Mouse (Mus musculus): ENCODE measurements around the gene Knstrn. TPM values are rescaled to one million over a fixed set of nuclear protein-coding genes. Genes with fewer than 3 reads are reported as not detected.

The Knstrn gene
- 113 and 119 TPM in 2 replicates for polyA plus RNA-seq (2015; fragmentation: Nextera tagmentation; extraction: Ambion mirVana)

DNA sequence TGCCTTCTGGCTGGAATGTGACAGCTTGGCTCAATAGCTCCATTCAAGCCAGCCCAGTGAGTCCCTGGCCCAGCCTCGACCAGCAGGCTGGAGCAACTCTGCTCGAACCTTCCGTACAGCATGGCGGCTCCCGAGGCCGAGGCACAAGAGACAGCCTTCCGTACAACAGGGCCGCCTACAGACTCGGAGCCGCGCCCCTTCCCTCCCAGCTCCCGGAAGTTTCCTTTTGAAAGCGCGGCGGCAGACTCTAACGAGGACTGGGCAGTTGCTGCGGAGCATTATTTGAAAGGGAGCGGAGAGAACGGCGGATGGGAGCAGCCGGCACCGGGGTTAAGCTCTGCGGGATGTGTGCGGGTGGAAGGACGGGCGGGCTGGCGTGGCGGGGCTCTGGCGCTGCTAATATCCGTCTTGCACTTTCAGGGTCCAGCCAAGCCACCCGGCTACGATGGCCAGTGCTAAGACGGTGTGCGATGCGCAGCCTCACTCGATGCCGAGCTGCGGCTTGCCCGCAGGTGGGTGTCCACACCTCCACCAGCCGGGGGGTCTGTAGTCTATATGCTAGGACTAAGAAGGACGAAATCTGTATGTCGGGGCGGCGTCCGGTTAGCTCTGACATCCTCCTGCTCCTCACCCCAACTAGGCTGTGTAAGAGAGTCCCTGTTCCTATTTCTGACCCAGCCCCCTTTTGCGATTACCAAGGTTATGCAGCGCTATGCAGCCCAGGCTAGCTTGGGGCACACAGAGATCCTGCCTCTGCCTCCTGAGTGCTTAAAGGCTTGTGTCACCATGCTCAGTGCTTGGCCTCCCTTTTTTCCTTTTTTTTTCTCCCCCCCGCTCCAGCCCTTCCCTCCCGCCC, at the start of gene Knstrn:
Gene Knstrn, plus strand, starts transcription at position 23 of the 856 bp plus-strand sequence.
- H3K9me3 ChIP-seq (ENCODE audit: low read length) = peaks cover 2% of the 10 kb centered on the region; the same call in 1 of the 2 replicates
- H3K27me3 ChIP-seq (ENCODE audit: insufficient read depth, low read length) = 0 out of 2 replicates have a peak, but pooled peaks cover 2% of the 10 kb centered on the region
- ATAC-seq (ENCODE audit: low FRiP score, low TSS enrichment) = peak; percentile 96
- H3K27ac ChIP-seq (ENCODE audit: low read length) = peak within 1 kb of the TSS; percentile 47; the same call in 1 of the 2 replicates
- WGBS = under 1% methylated on average over 49 of the region's 49 CpGs
- peak within 1 kb of the TSS; percentile 73 for H3K4me3 ChIP-seq (ENCODE audit: low read length)
- peaks cover 11% of the 10 kb centered on the region; the same call in 1 of the 2 replicates for H3K4me1 ChIP-seq (ENCODE audit: insufficient read depth, low read length)
- H3K36me3 ChIP-seq (ENCODE audit: insufficient read depth, low read length) = peaks cover 22% of the 10 kb centered on the region
- H3K4me2 ChIP-seq (replicated peaks; ENCODE audit: low read depth, low read length) = peak within 1 kb of the TSS; percentile 73
- H3K9ac ChIP-seq (replicated peaks; ENCODE audit: low read length) = peak within 1 kb of the TSS; percentile 78

DNA sequence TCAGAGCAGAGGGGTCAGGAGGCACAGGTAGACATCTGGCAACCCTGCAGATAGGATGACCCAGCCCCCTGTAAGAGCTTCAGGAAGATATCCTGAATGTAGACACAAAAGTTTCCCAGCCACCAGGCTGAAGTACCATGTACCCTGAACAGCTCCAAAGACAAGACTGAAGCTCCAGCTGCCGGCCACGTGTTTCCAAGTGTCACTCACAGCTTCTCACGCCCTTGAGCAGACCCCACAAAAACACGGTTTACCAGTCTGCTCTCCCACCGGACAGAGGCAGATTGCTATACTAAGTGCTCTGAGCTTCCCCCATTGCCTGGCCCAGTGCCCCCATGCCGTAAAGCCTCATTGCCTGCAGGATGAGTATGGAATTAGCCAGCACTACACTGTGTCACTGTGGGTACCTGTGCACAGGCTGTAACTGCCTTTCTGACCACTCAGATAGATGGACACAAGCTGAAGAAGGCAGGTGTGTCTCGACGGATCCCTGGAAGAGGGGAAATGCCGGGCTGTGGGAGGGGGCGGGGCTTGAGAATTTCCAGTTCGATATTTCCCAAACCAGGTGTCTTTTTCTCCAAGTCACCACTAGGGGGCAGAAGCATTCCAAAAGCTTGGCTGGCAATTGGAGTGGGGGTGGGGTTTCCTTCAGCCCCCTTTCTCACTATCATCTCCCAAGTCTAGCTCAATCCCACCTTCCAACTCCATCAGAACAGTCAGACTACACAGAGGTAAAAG, 49.5 kb upstream of the Knstrn start:
- Histone ChIP-seq H3K4me3 (ENCODE audit: low read length) (no peak overlapping the region), H3K27ac (ENCODE audit: low read length) (no peak overlapping the region), H3K4me2 (replicated peaks; ENCODE audit: low read depth, low read length) (no peak overlapping the region), H3K36me3 (ENCODE audit: insufficient read depth, low read length) (no peaks in the 10 kb centered on the region), H3K27me3 (ENCODE audit: insufficient read depth, low read length) (no peaks in the 10 kb centered on the region), H3K9me3 (ENCODE audit: low read length) (no peaks in the 10 kb centered on the region), H3K4me1 (ENCODE audit: insufficient read depth, low read length) (peaks cover 32% of the 10 kb centered on the region), H3K9ac (replicated peaks; ENCODE audit: low read length) (no peak overlapping the region)
- ATAC-seq (ENCODE audit: low FRiP score, low TSS enrichment) = no peak
- 22% methylated on average over 11 of the region's 11 CpGs for WGBS

DNA sequence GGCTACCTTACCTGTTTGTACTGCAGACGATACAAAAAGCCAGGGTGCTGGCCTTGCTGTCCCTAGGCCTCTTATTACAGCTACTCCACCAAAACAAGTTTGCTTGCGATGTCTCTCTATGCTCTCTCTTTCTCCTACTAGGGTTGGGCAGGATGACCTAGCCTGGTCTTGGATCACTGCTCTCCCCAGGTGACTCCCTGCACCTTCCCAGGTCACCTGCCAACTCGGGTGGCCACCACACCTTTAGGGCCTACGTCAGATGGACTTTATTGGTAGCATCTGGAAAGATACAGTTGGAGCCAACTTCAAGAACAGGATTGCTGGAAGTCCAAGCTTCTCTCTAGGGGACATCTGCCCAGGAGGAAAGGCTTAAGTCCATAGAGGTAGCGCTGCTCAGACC, 48.9 kb upstream of the Knstrn start:
- Histone ChIP-seq H3K27ac (ENCODE audit: low read length) (no peak overlapping the region), H3K27me3 (ENCODE audit: insufficient read depth, low read length) (no peaks in the 10 kb centered on the region), H3K9ac (replicated peaks; ENCODE audit: low read length) (no peak overlapping the region), H3K4me2 (replicated peaks; ENCODE audit: low read depth, low read length) (no peak overlapping the region), H3K36me3 (ENCODE audit: insufficient read depth, low read length) (no peaks in the 10 kb centered on the region), H3K4me3 (ENCODE audit: low read length) (no peak overlapping the region), H3K4me1 (ENCODE audit: insufficient read depth, low read length) (peaks cover 32% of the 10 kb centered on the region), H3K9me3 (ENCODE audit: low read length) (no peaks in the 10 kb centered on the region; the same call in 1 of the 2 replicates)
- ATAC-seq (ENCODE audit: low FRiP score, low TSS enrichment) = no peak
- 73% methylated on average over 5 of the region's 5 CpGs for WGBS

DNA sequence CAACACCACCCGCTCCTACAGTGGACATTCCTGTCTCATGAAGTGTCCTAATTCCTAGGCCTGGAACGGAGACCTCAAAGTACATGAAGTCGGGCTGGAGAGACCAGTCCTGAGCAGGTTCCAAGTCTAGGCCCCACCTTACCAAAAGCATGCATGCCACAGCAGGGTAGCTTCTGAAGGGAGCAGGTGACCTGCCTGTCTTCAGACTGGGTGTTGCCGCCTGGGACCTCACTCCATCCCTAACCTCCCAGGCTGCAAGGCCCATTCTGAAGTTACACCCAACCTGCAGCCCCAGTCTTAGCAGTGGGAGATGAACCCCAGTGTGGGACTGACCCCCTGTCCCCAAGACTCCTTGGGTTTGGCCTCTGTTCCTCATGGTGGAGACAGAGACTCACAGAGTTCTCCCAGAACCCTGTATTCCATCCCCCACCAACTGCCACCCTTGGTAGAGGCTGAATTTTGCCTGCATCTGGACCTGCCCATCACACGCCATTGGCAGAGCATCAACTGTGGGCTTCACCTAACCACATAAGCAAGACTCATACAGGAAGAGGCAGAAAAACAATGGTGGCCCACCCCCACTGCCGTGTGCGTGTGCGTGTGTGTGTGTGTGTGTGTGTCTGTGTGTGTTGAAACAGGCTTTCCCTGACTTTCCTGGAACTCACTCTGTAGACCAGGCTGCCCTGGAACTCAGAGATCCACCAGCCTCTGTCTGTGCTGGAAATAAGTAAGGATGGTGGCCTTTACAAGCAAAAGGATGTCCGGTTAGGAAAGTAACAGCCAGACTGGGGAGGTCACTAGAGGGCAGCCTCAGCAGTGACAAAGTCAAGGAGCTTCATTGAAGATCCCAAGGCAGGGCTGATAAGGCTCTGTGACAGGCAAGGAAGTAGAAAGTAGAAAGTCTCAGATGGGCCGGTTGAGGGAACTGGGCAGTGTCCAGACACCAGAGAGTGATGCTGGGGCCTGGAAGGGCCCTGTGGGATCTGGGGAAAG, 47.5 kb upstream of the Knstrn start:
- no peak for ATAC-seq (ENCODE audit: low FRiP score, low TSS enrichment)
- WGBS = 73% methylated on average over 10 of the region's 10 CpGs

DNA sequence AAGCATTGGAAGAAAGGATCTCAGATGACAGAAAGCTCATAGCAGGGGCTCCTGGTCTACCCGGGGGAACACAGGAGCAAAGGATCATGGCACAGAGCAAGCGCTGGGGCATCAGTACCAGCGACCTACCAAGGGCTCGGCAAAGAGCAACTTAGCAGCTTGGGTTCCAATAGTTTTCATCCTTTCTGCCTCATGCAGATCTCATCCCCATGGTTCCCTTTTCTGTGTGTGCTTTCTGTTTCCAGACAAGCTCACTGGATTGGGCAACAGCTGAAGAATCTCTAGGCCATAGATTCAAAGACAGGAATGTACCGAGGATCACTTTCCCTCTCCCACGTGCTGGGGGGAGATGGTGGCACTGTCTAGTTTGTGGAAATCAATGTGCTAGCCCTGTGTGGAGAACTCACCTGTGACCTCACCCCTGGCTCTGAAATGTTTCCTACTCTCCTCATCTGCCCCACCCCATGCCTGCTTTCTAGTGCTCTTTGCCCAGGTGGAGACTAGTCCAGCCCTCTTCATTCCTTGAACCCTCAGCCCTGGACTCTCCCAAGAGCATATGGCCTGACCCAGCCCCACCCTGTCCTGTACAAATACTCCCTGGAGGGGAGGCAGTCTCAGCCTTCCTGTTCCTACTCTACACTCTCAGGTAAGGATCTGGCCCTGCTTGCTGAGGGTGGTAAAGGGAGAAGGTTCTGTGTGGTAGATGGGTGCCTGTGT, 41.5 kb upstream of the Knstrn start, which contains the start of gene Phgr1:
Gene Phgr1, plus strand, starts transcription at position 612 of the 717 bp plus-strand sequence.
- no peak within 1 kb of the TSS for H3K4me2 ChIP-seq (replicated peaks; ENCODE audit: low read depth, low read length)
- ATAC-seq (ENCODE audit: low FRiP score, low TSS enrichment) = peak; percentile 39; the same call in 1 of the 2 replicates
- 71% methylated on average over 6 of the region's 6 CpGs for WGBS
- no peaks in the 10 kb centered on the region for H3K4me1 ChIP-seq (ENCODE audit: insufficient read depth, low read length)
- no peaks in the 10 kb centered on the region for H3K27me3 ChIP-seq (ENCODE audit: insufficient read depth, low read length)
- H3K9ac ChIP-seq (replicated peaks; ENCODE audit: low read length) = no peak within 1 kb of the TSS
- H3K36me3 ChIP-seq (ENCODE audit: insufficient read depth, low read length) = no peaks in the 10 kb centered on the region
- H3K27ac ChIP-seq (ENCODE audit: low read length) = no peak within 1 kb of the TSS
- no peaks in the 10 kb centered on the region; the same call in 1 of the 2 replicates for H3K9me3 ChIP-seq (ENCODE audit: low read length)
- no peak within 1 kb of the TSS for H3K4me3 ChIP-seq (ENCODE audit: low read length)

More for the DNA sequence above, 47.5 kb upstream of the Knstrn start:
- Histone ChIP-seq H3K36me3 (ENCODE audit: insufficient read depth, low read length) (no peaks in the 10 kb centered on the region), H3K27ac (ENCODE audit: low read length) (no peak overlapping the region), H3K9ac (replicated peaks; ENCODE audit: low read length) (no peak overlapping the region), H3K9me3 (ENCODE audit: low read length) (no peaks in the 10 kb centered on the region; the same call in 1 of the 2 replicates), H3K4me1 (ENCODE audit: insufficient read depth, low read length) (peaks cover 27% of the 10 kb centered on the region), H3K4me3 (ENCODE audit: low read length) (no peak overlapping the region), H3K4me2 (replicated peaks; ENCODE audit: low read depth, low read length) (no peak overlapping the region), H3K27me3 (ENCODE audit: insufficient read depth, low read length) (no peaks in the 10 kb centered on the region)

DNA sequence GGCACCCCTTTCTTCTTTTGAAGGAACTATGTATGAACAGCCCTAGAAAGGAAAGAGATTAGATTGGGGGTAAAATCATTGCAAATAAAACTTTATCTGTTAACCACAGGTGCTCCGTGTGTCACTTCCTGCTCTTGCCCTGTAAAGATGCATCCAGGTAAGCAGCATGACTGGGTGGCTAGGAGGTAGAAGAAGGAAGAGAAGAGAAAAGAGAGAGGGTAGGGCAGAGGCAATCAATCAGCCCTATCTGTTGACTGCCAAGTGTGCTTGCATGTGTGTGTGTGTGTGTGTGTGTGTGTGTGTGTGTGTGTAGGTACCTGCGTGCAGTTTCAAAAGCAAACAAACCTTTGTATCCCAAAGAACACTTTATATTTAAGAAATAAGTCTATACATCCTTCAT, 39.3 kb upstream of the Knstrn start:
- H3K4me2 ChIP-seq (replicated peaks; ENCODE audit: low read depth, low read length) = no peak overlapping the region
- ATAC-seq (ENCODE audit: low FRiP score, low TSS enrichment) = no peak
- no peaks in the 10 kb centered on the region for H3K27me3 ChIP-seq (ENCODE audit: insufficient read depth, low read length)
- no peak overlapping the region for H3K27ac ChIP-seq (ENCODE audit: low read length)
- no peak overlapping the region for H3K9ac ChIP-seq (replicated peaks; ENCODE audit: low read length)
- peaks cover 4% of the 10 kb centered on the region for H3K4me1 ChIP-seq (ENCODE audit: insufficient read depth, low read length)
- H3K4me3 ChIP-seq (ENCODE audit: low read length) = no peak overlapping the region
- H3K36me3 ChIP-seq (ENCODE audit: insufficient read depth, low read length) = no peaks in the 10 kb centered on the region
- 83% methylated on average over 2 of the region's 2 CpGs for WGBS
- no peaks in the 10 kb centered on the region; the same call in 1 of the 2 replicates for H3K9me3 ChIP-seq (ENCODE audit: low read length)

DNA sequence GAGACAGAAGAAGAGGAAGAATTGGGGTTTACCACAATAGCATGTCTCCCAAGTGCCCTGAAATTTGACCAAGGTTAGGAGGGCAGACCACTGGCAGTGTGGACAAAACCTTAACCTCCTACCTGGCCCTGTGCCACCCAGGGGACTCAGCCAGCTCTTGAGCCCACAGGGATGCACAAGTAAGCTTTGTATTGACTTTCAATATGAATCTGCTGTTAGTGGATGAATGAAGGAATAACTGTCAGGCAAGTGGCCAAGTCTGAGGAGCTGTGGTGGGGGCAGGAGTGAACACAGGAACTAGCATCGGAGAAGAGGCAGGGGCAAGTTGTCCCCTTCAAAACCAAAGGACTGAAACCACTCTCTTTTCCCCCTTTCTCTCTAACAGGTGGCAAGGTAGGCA, 38.4 kb upstream of the Knstrn start:
- no peak overlapping the region for H3K27ac ChIP-seq (ENCODE audit: low read length)
- WGBS = 50% methylated on average over 1 of the region's 1 CpGs
- no peak overlapping the region for H3K9ac ChIP-seq (replicated peaks; ENCODE audit: low read length)
- H3K4me2 ChIP-seq (replicated peaks; ENCODE audit: low read depth, low read length) = no peak overlapping the region
- no peak for ATAC-seq (ENCODE audit: low FRiP score, low TSS enrichment)
- no peak overlapping the region for H3K4me3 ChIP-seq (ENCODE audit: low read length)
- H3K9me3 ChIP-seq (ENCODE audit: low read length) = no peaks in the 10 kb centered on the region
- H3K27me3 ChIP-seq (ENCODE audit: insufficient read depth, low read length) = 0 out of 2 replicates have a peak, but pooled peaks cover 4% of the 10 kb centered on the region
- no peaks in the 10 kb centered on the region for H3K36me3 ChIP-seq (ENCODE audit: insufficient read depth, low read length)
- H3K4me1 ChIP-seq (ENCODE audit: insufficient read depth, low read length) = peaks cover 4% of the 10 kb centered on the region

DNA sequence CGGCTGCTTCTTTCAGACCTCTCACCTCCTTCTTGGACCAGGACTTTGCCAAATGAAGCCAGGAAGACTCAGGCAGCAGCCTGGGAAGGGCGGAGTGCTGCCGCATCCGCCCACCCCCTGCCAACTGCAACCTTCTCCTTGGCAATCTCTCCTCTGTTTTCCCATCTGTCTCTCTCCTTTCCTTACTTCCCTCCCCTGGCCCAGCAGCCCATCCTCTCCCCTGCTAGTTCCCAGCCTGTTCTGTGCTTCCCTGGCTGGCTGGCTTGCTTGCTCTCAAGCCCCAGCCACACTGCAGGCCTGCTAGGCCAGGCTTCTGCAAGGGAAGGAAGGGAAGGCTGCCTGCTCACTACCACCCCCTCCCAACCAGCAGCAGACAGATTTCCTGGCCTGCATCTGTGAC, 38.0 kb upstream of the Knstrn start:
- peaks cover 4% of the 10 kb centered on the region for H3K4me1 ChIP-seq (ENCODE audit: insufficient read depth, low read length)
- H3K36me3 ChIP-seq (ENCODE audit: insufficient read depth, low read length) = no peaks in the 10 kb centered on the region
- H3K9me3 ChIP-seq (ENCODE audit: low read length) = no peaks in the 10 kb centered on the region
- 0 out of 2 replicates have a peak, but pooled peaks cover 5% of the 10 kb centered on the region for H3K27me3 ChIP-seq (ENCODE audit: insufficient read depth, low read length)
- no peak overlapping the region for H3K9ac ChIP-seq (replicated peaks; ENCODE audit: low read length)
- H3K4me2 ChIP-seq (replicated peaks; ENCODE audit: low read depth, low read length) = no peak overlapping the region
- H3K27ac ChIP-seq (ENCODE audit: low read length) = no peak overlapping the region
- no peak overlapping the region for H3K4me3 ChIP-seq (ENCODE audit: low read length)
- 85% methylated on average over 3 of the region's 4 CpGs for WGBS
- ATAC-seq (ENCODE audit: low FRiP score, low TSS enrichment) = no peak

Measured in kidney, embryonic 16.5 days (tissue).